Mouse (Mus musculus) 3T3-L1 (cell line): ENCODE data around the gene Zcchc17.

Experiments
- DNase-seq: peaks from one replicate; pipeline ENCODE4 v3.0.0-alpha.2; 2015; ENCODE audit warnings: low read depth, low spot score

Gene Zcchc17

DNA sequence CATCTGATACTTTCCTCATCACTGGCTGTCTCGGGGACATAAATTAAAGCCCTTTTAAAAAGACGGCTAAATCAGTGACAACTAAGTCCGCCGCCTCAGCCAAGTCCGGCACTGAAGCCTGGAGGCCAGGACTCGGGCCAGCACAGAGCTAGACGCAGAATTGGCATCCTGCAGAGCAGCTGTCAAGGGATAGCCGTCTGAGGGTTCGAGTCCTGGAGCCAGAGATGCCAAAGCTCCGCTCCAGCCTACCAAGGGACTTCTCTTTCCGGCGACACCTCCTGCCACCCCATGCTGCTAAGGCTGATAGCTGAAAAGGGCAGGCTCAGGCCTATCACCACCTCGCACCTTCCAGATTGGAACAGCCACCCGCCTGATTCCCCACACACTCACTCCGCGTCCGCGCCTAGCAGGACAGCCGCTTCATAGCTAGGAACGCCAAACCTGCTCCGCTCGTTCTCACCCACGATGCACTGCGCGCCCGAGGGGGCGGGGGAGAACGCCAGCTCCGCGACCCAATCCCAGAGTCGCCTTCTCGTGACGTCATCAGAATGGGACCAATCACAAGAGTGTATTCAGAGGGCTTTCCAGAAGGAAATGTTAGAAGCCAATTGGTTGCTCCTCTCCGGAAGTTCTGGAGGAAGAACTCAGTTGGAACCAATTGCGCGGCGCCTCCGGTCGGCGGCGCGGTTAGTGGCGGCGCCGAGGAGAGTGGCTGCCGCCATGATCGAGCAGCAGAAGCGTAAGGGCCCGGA lies at the start of gene Zcchc17, which contains the start of gene Snrnp40:
TSS of gene Zcchc17 (minus strand) at position 458 of the 752 bp plus-strand sequence.
TSS of gene Snrnp40 (plus strand) at position 647 of the 752 bp plus-strand sequence.
- peak; percentile 99 for DNase-seq

DNA sequence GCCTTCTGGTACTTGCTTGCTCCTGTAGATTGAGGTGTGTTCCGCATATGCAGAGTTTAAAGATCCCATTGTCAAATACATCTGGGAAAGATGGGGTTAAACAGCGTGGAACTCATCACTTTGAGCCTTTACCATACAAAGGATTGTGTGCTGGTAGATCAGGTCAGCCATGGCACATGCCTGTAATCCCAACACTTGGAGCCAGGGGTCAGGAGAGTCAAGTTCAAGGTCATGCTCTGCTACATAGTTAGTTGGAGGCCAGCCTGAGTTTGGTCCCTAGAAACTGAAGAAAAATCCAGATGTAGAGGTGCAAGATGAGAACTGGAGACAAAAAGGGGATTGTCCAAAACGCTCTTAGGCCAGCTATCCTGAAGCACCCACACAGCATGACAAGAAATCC lies 31.5 kb upstream of the Zcchc17 start:
- peak; percentile 20 for DNase-seq

DNA sequence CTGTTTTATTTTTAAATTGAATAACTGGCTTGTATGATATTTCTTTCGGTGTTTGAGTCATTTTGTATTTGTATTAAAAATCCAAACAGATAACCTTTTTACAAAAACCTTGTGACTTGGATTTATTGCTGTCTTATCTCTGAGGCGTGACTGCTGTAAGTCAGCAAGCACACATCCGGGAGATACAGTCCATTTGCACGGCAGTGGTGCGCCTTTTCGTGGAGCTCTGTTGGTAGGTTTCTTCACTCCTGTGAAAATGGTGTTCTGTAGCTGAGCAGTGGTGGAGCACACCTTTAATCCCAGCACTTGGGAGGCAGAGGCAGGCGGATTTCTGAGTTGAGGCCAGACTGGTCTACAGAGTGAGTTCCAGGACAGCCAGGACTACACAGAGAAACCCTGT lies 30.2 kb upstream of the Zcchc17 start:
- no peak for DNase-seq

DNA sequence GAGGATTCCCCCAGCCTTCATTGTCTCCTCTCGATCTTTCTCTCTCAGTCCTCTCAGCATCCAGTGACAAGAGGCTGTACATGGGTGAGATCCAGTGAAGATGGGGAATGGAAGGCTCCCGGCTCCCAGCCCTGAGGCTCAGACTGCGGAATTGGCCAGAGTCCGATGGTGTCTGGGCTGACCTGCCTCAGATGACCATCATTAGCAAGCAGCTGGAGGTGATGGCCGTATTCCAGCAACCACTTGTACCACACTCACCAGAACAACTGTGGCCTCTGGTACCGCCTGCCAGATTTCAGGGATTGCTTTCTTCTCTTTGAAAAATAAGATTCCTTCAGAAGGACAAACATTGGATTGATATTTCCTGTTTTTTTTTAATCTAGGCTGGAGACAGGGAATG lies 29.8 kb upstream of the Zcchc17 start:
- peak; percentile 24 for DNase-seq

DNA sequence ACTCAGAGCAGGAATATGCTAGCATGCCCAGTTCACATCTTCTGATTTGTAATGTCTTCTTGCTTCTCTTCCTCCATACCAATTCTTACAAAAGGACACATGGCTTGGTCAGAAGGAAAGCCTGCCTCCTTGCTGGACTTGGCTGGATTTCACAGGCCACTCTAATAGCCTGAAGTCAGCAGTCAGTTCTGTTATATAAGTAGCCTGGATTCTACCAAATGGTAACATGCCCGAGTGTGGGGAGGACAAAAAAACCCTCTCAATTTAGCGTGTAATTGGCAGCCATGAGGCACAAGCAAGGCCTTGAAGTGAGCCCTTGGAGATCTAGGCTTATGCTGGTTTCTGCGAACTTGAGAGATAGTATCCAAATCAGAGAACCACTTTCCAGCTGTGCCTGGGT lies 27.5 kb upstream of the Zcchc17 start:
- no peak for DNase-seq

DNA sequence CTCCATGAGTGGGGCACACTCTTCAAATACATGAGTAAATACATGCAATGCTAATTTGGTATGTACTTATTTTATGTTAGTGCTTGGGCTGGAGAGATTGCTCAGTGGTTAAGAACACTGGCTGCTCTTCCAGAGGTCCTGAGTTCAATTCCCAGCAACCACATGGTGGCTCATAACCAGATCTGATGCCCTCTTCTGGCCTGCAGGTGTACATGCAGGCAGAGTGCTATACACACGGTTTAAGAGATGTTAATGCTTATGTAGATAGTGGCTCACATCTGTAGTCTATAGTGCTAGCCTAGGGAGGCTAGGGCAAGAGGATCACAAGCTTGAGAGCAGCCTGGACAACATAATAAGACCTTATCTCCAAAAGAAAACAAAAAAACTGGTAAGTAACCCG lies 20.7 kb upstream of the Zcchc17 start:
- DNase-seq, result no peak

DNA sequence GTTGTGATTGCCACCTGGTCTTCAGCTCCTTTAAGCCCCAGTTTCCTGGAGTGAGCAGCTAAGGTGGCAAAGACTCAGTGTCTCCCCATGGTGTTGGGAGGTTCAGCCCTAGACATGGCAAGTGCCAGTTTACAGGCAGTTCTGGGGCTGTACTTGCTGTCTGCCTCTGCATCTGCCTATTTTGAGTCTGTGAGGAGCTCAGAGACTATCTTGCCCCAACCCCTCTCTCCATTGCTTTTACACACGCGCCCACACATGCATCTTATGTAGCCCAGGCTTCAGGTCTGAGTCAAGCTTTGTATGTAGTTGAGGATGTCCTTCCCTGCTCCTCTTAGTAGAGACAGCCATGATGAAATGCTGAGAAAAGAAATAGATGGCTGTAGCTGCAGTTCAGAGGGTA lies 19.4 kb upstream of the Zcchc17 start:
- DNase-seq, result no peak

DNA sequence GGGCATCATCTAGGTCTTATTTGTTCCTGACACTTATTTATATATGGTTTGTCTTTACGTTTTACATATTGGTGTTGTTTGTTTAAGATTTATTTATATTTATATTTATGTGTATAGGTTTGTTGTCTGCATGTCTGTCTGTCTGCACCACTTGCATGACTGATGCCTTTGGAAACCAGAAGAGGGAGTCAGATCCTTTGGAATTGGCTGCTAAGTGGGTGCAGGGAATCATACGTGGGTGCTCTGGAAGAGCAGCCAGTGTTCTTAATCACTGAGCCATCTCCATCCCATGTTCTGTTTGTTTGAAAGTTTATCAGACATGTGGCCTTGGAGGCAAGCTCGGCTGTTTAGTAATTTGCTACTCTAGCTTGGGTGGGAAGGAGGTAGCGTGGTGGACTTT lies 17.8 kb upstream of the Zcchc17 start:
- no peak for DNase-seq

DNA sequence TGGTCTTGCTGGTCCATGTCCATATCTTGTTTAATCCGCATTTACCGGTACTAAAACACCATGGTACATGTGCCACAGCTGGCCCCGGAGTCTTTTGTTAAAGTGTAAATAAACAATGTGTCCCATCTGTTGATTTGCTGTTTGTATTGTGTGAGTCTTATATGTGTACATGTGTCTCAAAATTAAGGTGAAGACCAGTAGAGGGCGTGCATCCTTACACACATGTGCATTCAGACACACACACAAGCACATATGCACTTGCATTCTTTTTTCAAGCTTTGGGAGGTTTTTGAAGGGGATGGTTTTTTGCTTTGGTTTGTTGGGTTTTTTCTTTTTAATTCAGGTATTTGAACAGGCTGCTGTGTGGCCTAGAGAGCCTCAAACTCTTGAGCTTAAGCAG lies 16.9 kb upstream of the Zcchc17 start:
- peak; percentile 15 for DNase-seq

DNA sequence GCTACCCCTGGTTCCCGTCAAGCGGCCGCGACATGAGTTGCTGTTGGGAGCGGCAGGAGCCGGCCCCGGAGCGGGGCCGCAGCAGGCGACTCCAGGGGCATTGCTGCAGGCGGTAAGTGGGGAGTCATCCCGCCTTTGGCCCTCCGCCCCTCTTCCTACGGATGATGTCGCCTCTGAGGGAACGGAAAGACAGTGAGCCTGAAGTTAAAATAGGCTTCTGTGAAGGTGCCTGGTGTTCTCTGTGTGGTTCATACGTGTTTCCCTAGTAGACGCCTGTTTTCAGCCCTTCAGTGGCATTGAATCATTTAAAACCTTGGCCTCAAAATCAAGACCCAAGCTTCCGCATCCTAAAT lies 471 bp upstream of the Zcchc17 start:
- no peak for DNase-seq

DNA sequence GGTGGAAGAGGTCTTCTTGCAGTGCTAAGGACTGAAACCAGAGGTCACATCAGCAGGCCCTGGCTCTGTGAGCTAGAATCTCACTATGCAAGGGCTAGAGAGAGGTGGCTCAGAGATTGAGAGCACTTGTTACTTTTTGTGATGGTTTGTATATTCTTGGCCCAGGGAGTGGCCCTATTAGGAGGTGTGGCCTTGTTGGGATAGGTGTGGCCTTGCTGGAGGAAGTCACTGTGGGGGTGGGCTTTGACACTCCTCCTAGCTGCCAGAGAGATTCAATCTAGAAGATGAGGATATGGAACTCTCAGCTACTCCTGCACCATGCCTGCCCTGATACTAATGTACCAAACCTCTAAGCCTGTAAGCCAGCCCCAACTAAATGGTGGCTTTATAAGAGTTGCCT lies 1.8 kb downstream of the Zcchc17 start:
- DNase-seq, result peak; percentile 6

DNA sequence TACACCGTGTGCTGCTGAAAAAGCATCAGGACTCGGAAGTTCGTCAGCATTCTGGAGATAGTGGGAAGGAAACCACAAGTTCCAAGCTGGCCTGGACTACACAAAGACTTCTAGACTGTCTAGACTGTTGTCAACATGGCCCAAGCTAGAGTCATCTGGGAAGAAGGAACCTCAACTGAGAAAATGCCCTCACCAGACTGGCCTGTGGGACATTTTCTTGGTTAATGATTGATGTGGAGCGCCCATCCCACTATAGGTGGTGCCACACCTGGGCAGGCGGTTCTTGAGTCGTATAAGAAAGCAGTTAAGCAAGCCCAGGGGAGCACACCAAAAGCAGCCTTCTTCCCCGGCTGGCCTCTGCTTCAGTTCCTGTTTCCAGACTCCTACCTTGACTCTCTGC lies 7.2 kb downstream of the Zcchc17 start:
- DNase-seq, result no peak

DNA sequence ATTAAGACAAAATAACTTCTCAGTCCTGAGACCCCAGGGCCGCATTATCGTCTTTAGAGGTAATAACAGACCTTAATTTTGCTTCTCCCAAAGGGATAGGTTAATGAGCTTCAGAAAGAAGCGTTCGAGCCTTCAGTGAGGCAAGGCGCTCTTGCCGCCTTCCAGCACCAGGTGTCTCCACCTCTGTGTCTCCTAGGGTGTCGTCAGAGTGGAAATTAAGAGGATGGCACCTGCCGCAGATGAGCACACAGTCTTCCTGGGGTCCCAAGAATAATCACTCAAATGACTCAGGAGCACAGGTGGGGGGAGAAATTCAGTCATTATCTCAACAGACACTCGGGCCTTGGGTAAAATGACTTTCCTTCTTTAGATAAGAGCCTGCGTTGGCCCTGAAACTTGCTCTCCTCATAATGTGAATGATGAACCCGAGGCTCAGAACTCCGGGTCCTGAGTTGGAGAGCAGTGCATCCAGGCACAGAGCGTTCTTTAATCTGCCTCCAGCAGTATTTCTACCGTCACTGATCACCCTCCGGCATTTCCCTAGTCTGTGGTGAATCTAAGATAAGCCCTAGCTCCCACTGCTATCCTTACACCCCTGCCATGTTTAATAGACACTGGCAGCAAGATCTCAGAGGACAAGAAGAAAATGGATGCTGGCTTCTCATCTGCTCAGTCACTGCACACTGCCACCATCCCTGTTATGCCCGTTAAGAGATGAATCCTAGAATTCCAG lies 8.9 kb downstream of the Zcchc17 start:
- no peak for DNase-seq

DNA sequence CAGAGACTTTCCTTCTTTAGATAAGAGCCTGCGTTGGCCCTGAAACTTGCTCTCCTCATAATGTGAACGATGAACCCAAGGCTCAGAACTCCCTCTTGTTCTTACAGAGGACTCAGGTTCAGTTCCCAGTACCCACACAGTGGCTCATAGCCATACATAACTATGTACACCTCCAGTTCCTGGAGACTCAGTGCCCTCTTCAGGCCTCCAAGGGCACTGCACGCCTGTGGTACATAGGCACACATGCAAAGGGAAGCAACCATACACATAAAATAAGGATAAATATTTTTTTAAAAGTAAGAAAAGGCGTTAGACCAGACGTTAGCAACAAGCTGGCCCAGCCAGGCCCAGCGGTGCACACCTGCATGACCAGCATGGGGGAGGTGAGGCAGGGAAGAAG lies 10.1 kb downstream of the Zcchc17 start:
- peak; percentile 8 for DNase-seq

DNA sequence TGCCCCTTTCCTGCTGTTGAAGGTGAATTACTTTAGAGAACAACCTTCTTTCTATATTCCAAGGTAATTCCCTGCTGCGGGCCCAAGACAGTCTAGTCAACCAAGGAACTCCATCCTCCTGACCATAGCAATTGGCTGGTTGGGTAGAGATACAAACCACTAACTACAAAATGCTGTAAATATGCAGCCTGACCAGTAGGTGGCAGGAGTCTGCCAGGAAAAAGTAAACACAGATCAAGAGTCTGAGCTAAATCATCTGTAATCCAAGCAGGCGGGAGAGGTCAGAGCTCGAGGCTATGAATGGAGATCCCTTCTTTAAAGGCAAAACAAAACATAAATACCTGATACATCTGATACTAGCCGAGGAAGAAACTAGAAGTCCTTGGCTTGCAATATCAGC lies 18.1 kb downstream of the Zcchc17 start:
- DNase-seq, result peak; percentile 76

DNA sequence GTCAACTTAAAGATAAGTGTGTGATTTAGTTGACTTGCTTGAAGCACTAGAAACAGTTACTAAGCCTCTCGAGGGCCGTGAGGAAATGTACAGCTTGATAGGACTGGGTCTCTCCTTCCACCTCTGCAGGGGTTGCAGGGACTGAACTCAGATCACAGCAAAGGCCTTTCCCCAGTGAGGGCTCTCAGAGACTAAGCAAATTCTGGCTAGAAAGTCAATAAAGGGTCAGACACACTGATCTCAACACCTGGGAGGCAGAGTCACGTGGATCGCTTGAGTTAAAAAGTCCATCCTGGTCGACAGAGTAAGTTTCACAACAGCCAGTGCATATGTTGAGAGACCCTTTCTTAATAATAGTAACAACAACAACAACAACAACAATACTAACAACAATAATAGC lies 23.9 kb downstream of the Zcchc17 start:
- no peak for DNase-seq

DNA sequence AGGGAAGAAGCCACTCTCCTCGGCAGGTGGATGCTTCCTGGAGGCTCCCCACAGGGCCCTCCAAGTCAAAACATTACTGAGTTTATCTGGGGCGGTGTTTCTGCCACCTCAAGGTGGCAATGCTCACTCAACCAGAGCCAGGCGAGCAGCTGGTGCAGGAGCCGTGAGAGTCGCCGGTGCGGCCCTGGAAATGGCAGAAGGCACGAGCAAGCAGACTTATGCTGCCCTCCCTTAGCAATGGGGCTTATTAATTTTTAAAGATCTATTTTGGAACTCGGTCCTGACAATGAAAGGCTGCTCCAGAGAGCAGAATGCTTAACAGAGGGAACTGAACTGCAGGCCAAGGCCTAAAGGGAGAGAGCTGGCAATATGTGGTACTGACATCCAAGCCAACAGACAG lies 32.4 kb downstream of the Zcchc17 start:
- DNase-seq, result no peak

DNA sequence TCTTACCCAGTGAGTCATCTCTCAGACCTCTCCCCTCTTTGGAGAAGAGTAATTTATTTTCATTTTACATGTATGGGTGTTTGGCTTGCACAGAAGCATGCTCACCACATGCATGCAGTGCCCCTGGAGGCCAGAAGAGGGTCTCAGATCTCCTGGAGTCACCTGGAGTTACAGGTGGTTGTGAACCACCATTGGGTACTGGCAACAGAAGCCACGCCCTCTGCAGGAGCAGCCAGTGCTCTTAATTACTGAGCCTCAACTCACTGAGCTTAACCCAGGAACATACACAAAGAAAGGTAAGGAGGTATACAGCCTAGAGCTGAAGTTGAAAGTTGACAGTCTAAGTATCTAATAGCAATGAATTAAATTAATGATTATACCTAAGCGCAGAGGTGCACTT lies 34.3 kb downstream of the Zcchc17 start:
- DNase-seq, result no peak

DNA sequence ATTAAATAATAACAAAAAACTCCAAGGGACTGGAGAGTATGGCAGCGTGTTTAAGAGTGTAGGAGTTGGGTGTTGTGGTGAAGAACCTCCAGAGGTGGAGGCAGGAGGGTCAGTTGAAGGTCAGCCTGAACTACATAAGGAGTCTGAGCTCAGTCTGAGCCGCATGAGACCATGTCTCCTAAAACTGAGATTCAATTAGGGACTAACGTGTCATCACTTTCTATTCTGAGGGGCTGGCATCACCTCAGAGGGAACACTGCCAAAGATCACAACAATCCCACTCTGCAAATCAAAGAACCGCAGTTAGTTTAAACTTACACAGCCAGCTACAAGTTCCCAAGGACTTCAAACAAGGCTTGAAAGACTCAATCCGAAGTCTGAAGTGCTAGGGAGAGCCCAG lies 36.1 kb downstream of the Zcchc17 start:
- no peak for DNase-seq

DNA sequence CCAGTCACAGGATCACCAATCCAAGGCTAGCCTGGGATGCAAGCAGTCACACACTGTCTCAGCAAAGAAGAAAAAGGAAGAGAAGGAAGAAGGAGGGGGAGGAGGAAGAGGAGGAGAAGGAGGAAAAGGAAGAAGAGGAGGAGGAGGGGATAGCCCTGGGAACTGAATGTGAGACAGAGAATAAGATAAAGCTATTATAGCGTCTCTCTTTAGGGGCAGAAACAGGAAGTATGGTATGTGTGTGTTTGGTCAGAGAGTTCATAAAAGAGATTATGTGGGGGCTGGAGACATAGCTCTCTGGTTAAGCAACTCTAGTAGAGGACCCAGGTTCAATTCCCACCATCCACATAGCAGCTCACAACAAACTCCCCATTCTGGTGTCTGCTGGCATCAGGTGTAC lies 36.6 kb downstream of the Zcchc17 start:
- DNase-seq, result no peak

DNA sequence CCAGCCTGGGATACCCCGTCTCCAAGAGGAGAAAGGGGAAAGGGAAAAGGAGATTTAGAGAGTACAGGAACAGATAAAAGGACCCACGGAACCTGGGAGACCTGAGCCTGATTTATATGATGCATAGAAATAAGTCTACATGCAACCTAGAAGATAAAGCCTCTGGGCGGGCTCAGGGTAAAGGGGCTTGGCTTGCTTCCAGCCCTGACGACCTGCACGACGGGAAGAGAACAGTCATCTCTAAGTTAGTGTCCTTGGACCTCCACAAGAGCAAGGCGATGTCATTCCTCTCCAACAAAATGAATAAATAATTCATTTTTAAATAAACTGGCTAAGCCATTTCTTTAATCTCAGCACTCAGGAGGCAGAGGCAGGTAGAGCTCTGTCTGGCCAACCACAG lies 37.2 kb downstream of the Zcchc17 start:
- no peak for DNase-seq

DNA sequence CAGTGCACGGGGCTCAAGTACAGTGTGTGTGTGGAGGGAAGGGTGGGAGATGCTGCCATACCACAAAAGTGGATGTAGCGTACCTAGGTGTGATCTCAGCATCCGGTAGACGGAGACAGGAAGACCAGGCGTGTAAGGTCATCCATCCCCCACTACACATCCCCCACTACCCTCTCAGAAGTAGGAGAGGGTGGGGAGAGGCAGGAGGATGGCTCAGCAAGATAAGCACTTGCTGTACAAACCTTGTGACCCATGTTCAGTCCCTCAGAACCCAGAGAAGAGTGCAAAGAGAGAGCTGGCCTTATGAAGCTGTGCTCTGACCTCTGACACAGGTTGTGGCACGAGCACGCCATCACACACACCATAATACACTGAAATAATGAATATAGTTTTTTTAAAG lies 38.1 kb downstream of the Zcchc17 start:
- DNase-seq, result no peak

DNA sequence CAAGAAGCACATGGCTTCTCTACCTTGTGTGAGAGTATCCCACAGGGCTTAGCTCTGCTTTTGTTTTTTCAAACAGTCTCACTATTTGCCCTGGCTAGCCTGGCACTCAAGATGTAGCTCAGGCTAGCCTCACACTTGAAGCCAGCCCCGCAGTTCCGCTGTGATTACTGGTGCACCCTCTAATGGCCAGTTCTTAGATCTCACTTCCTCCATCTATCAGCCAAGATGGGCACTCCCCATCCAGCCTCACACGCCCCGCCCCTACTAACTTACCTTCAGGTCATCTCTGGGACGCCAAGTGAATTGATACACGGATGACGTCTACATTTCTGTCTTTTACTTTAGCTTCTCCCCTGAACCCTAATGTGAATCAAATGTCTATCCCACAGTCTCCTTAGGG lies 40.2 kb downstream of the Zcchc17 start:
- DNase-seq, result no peak
